Mouse (Mus musculus): ENCODE measurements around the gene C1galt1.

Gene C1galt1

DNA sequence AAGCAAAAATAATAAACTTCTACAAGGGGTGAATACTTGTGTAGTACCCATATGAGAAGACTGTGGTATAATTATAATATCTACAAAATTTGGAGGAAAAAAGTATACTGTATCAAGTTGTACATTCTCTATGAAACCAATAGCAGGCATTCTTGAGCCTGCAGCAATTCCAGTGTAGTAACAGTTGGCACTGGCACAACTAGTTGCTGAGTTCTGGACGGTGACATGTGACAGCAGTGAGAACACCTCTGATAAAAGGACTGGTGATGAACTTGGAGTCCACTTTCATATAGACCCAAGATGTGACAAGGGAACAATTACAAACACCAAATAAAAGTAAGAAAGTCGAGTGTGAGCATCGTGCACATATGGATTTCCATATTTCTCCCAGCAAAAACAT lies 14.5 kb downstream of the C1galt1 start:
- no peak for DNase-seq (ENCODE audit: low read depth)

DNA sequence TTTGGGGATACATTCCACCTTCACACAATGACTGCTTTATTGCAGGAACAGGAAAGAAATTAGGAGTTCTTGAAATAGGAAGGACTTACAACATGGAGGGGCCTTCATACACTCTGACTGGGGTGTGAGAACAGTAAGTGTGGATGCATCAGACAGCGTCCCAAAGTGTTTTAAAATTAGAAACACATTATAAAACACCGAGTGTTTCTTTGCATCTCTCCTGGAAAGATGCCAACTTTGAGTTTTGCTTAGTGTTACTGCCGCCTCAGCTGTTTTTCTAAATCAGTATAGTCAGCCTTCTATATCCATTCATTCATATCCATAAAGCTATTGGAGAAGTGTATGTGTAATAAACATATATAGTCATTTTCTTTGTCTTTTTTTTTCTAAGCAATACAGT lies 16.4 kb downstream of the C1galt1 start:
- DNase-seq (ENCODE audit: low read depth) = no peak

DNA sequence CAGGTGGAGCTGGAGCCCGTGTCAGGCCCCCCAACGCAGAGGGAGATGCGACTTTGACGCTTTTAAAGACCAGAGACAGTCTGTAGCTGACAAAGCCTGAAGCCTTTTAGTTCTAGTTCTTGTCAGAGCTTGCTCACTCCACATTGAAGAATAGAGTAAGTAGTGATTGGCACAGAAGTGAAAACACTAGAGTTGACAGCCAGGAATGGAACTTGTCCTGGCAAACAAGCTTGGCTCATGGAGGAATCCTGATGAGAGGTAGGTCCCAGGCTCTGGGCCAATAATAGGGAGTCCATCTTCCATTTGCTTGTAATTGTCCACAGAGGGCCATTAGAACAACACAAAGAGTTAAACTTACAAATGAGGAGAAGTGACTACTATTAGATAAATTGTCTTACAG lies 18.7 kb downstream of the C1galt1 start:
- DNase-seq (ENCODE audit: low read depth) = no peak

DNA sequence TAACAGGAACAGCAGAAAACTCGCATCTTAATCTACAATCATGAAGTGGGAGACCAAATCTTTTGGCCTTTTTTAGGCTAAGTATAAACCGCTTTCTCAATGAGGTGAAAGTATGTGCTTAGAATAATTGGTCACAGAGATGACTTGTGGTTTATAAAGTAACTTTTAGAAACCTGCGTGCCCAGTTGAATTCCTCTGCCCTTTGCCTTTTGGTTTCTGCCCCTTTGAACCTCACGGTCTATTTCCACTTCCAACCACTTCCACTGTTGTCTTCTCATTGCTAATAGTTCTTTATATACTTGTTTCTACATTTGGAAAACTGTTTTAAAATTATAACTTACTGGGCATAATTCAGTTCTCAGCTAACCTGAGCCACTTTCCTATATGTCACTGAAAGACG lies 32.2 kb downstream of the C1galt1 start:
- DNase-seq (ENCODE audit: low read depth) = no peak

DNA sequence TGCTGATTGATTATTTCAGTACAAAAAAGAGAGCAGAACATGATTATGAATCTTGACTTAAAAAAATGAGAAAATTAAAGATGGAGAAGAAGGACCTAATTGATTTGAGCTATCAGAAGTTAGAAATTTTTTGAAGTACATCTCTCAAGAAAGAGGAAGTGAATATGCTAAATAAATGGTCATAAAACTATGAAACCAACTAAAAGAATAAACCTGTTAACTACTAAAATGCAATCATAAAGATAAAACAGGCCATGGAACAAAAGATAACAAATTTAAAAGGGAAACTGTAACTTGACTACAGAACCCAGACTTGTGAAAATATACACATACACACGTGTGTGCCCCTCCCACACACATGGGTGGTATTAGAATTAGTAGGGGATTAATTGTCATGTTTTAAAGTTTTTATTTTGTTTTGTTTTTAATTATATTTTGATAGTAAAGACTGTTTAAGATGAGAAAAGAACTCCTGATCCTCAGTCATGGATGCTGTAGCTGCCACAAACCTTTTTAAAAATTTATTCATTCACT lies 37.0 kb downstream of the C1galt1 start:
- DNase-seq (ENCODE audit: low read depth) = no peak

DNA sequence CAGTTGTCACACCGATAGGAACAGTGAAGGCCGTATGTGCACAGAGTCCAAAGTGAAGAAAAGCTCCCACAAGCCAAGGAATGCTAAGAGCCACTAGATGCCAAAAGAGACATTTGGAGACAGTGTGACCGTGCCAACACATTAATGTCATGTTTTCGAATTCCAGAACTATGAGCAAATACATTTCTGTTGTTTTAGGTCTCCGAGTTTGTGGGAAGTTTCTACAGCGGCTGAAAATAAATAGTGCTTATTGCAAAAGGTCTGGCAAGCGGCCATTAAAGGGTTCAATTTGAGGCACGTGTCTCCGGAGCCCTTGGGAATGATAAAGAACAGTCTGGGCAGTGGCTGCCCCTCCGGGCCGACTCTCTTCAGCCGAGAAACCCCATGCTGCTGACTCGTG lies 37.9 kb downstream of the C1galt1 start:
- no peak for DNase-seq (ENCODE audit: low read depth)

DNA sequence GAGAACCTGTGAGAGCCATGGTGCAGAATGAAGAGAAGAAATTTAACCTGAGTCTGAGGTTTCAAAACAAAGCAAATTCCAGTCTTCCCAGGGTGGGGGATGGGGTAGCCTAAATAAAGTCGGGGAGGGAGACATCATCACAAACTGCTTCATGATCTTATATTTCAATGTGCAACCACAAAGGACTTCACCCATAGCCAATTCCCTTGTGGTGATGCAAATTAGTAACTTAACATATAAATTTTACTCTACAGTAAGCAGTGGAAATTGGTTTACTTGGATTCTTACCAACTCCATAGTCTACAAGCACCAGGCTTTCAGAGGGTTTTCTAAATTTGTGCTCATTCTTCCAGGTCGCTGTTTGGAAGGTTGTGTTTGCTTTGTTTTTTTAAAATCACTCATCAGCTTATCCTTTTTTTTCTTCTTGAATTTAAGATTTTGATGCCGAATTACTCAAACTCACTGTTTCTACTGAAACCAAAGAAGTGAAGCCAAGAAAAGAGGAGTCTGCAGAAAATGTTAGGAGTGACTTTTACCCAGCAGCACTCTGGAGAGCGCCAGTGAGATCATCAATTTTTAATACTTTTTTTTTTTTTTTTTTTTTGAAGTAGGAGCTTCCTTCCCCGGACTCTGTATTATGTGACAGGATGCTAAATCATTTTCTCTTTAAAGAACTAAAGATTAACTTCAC lies 41.5 kb downstream of the C1galt1 start:
- no peak for DNase-seq (ENCODE audit: low read depth)

DNA sequence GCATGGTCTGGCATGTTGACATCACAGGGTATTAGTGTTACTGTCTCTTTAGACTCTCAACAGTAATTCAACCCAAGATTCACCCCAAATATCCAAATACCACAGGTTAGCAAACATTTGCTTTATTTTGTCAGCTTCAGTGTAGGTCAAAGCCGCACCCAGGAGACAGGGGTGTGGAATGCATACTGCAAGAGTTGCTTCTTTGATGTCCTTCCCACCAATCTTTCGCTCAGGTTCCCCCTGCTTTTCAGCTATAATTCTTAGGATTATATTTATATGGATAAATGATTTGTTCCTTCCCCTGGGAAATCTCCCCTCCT lies 42.0 kb downstream of the C1galt1 start:
- DNase-seq (ENCODE audit: low read depth) = no peak

DNA sequence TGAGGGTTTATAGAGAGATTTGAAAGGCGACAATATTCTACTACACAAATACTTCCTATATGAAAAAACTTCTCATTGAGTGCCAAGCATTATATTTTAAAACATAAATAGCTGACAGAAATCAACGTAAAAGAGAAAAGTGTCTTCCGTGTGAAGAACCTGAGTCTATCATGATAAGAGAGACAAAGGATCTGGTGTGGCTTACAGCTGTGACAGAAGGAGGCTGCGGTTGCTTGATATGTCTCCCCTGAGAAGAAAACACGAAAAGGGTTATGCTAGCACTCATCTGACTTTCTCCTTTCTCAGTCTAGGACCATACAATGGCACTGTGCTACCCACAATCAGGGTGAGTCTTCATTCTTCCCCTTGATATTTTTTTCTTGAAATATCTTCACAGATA lies 51.7 kb downstream of the C1galt1 start:
- no peak for DNase-seq (ENCODE audit: low read depth)

DNA sequence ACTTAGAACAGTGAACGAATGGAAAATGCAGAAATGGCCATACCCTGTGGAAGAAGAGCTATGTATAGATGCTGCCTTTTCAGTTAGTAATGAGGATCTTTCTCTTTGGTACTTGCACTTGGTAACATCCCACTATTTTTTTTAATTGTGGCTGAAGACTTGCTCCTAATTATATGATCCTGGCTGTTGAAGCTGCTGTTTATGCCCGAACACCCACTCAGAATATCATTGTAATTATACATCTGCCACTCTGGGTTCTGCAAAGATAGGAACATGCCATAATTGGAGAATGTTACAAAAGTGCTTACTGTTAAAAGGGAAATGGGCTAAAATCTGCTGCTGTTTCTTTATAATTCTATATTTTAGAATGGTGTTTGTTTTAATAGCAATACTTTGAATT lies 67.4 kb downstream of the C1galt1 start:
- DNase-seq (ENCODE audit: low read depth) = no peak
